Mouse (Mus musculus): Measurements from ENCODE around the gene Gm17651.
A peak's percentile ranks its signal among the peaks of the same experiment; 100 is the strongest.

Gene Gm17651

DNA sequence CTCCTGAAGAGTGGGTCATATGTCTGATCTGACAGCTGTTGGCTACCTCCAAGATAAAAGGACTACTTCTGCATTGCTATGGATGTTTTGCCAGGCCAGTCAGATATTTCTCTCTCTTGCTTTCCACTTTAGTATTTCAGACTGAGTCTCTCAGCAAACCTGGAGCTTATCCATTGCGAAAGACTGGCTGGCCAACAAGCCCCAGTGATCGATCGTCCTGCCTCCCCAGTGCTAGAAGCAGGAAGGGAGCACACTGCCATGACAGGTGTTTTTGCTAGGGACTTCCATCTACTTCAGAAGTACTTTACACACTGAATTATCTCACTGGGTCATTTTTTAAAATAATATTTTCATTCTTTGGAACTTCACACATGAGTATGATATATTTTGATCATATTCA lies 3.9 kb upstream of the Gm17651 start:
- no peak for DNase-seq

GRCm38 (mm10) chr3:97676126-97676525 lies 1.6 kb upstream of the Gm17651 start:
- DNase-seq: no peak

GRCm38 (mm10) chr3:97667093-97667675 lies 7.3 kb downstream of the Gm17651 start:
- DNase-seq: no peak

DNA sequence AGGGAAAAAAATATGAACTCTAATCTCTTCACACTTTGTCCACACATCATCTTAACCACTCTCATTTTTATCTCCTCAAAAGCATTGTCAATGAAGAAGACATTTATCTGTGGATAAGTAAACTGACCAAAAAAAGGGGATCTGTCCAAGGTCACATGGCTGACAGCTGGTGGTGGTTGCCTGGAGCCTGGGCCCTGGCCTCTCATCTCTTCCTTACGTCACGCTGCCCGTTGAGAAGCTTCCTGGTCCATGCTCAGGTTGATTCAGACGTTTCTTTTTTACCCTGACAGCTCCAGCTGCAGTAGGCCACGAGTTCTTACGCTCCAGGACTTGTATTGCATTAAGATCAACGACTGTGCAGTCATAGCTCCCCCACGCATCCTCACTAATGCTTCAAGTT lies 8.3 kb downstream of the Gm17651 start:
- no peak for DNase-seq

GRCm38 (mm10) chr3:97665525-97665924 lies 9.0 kb downstream of the Gm17651 start:
- no peak for DNase-seq

GRCm38 (mm10) chr3:97661206-97661605 lies 13.3 kb downstream of the Gm17651 start:
- DNase-seq: no peak

DNA sequence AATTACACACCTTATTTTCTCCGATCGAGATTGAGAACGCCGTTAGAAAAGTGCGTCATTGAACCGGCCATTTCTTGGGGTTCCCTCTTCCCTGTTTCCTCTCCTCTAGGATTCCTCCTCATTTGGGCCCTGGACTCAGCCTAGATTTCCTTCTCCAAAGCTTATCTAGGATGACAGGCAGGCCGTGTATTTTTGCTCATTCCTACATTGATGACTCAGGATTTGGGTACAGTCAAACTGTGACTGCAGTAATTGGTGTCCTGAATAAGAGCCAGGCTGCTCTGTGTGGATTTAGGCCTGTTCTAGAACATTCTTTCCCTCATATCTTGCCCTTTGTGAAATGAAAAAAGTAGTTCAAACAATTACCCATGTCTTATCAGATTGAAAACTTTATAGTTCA lies 14.7 kb downstream of the Gm17651 start:
- no peak for DNase-seq

DNA sequence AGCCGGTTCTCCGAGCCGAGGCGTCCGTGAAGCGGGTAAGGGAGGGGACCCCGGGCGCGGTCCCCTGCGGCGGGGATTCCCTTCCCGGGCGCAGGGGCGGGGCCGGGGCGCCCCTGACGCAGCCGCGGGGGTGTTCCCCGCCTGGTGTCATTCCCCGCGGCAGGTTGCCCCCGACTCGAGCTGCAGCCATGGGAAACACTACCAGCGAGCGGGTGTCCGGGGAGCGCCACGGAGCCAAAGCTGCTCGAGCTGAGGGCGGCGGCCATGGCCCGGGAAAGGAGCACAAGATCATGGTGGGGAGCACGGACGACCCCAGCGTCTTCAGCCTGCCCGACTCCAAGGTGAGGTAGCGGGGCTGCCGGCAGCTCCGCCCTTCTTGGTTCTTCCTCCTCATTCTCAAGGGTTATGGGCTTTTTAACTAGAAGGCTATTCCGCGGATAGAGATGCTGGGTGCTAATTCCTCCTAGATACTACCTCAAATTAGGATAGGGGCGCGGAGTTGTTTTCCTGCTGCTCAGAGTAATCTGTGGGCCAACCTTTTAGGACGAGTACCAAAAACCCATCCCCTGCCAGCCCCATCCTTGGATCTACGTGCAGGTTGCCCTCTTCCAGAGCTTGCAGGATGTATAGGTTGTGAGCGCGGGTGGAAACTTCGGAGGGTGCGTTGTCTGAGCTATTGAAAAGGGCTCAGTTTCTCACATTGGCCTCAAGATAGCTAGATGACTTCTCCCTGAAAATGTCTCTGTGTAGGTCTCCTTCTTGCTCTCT lies 15.9 kb downstream of the Gm17651 start:
- no peak for DNase-seq

DNA sequence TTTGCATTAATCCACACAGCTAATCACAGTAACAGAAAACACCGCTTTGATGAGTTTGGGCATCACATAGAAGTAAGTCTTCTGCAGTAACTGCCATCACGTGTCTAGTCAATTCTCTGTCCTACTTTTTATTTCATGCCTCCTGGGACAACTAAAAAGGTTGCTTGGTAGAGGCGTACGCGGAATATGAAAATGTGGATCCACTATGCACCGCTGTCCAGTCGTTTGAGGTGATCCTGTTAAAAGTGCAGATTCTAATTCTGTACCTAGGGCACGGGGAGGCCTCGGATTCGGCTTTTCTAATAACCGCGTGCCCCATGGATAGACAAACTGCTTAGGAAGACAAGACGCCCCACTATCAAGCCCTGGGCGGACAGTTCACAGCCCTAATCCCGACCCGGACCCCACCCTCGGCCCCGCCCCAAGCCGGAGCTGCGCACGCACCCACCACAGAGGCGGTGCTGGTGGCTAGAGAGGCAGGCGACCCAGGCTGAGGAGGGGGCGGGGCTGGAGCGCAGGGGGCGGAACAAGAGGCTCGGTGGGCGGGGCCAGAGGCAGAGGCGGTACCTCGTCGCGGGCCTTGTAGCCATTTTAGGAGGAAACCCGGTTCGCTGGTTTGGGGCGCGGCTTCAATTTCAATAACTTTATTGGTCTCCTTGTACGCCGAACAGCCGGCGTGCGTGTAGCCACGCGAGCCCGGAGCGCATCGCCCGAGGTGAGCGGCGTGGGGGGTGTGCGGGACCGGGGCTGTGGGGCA lies 16.7 kb downstream of the Gm17651 start, which contains the start of gene Prkab2:
Gene Prkab2, plus strand, starts transcription at position 539 of the 757 bp plus-strand sequence.
- DNase-seq: peak; percentile 98

GRCm38 (mm10) chr3:97654901-97655300 lies 19.6 kb downstream of the Gm17651 start:
- DNase-seq: no peak

DNA sequence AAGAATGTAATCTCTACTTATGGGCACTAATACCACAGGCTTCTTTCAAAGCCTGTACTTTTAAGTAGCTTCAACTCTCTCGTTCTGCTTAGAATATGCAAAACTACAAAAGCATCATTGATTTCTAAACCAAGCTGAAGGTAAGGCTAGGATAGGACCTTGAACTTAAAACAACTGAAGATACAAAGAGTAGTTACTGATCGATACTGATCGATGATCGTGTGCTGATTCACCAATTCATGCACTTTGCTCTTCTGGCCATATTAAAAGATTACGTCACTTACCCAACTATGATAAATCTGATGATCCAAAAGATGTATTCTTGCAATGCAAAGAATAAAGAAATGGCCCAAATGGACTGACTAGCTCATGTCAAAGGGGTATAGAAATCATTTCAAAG lies 20.7 kb downstream of the Gm17651 start:
- DNase-seq: no peak

- no peak for DNase-seq
These were observed 22.9 kb downstream of the Gm17651 start for GRCm38 (mm10) chr3:97651604-97652003.

GRCm38 (mm10) chr3:97649469-97649868 lies 25.0 kb downstream of the Gm17651 start:
- DNase-seq: no peak

GRCm38 (mm10) chr3:97649022-97649421 lies 25.5 kb downstream of the Gm17651 start:
- no peak for DNase-seq

GRCm38 (mm10) chr3:97648518-97648917 lies 26.0 kb downstream of the Gm17651 start:
- no peak for DNase-seq

GRCm38 (mm10) chr3:97642001-97642400 lies 32.5 kb downstream of the Gm17651 start:
- DNase-seq: no peak

DNA sequence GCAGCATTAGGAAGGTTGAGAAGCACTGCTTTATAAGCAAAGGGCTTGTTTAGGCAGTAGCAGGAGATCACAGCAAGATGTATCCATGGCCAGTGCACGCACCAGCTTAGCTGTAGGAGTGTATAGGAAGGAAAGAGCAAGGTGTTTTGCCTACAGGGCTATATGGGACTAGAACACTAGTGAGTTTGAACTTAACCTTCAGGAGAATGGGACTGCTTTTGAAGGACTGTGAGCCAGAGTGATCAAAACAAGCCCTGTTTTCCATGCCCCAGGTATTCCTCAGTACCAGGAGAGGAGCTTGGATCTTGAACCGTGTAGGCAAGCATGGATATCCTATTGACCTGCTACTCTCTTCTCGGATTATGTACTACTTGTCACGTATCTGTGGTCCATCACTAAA lies 33.1 kb downstream of the Gm17651 start:
- DNase-seq: no peak

DNA sequence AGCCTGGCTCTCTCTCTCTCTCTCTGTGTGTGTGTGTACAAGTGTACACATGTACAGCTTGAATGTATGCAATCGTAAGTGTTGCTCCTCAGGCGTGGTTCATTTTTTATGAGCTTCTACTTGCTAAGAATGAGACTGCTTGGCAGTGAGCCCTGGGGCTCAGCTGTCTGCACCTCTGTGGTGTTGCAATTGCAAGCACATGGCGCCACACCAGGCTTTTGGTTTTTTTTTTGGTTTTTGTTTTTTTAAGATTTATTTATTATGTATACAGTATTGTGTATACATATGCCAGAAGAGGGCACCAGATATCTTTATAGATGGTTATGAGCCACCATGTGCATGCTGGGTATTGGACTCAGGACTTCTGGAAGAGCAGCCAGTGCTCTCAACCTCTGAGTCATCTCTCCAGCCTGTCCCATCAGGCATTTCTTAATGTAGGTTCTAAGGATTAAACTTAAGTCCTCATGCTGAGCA lies 40.2 kb downstream of the Gm17651 start:
- DNase-seq: no peak

- no peak for DNase-seq
These were observed 41.0 kb downstream of the Gm17651 start for GRCm38 (mm10) chr3:97633456-97633855.

- no peak for DNase-seq
These were observed 43.1 kb downstream of the Gm17651 start for GRCm38 (mm10) chr3:97631258-97631860.

GRCm38 (mm10) chr3:97630746-97631145 lies 43.7 kb downstream of the Gm17651 start:
- no peak for DNase-seq

- DNase-seq: no peak
These were observed 44.6 kb downstream of the Gm17651 start for GRCm38 (mm10) chr3:97629941-97630340.

- peak; percentile 57 for DNase-seq
These were observed 46.0 kb downstream of the Gm17651 start, which contains the start of gene Fmo5 for GRCm38 (mm10) chr3:97628391-97629001. TSS of gene Fmo5 (plus strand) at chr3:97628804.
